Mouse (Mus musculus) lung, postnatal 14 days (tissue): ENCODE measurements around the gene Wbp2.

Experiments
- DNase-seq: peaks from one replicate; pipeline ENCODE4 v3.0.0; 2021

The Wbp2 gene

GRCm38 (mm10) chr11:116029086-116029865 lies 57.5 kb downstream of the Wbp2 start:
- DNase-seq = no peak
